Mouse (Mus musculus): ENCODE data around the gene Tpmt. TPM values are rescaled to one million over a fixed set of nuclear protein-coding genes. Genes with fewer than 3 reads are reported as not detected.

Gene Tpmt
- 1 to 10 TPM; 7.5 to 7.7 TPM for total RNA-seq (2021)
- long read RNA-seq, experiment 1, transcript Tpmt-201 (9 exons, 2,708 nt), result major isoform, 6 of 18 reads
- long read RNA-seq, experiment 1, partial matches to known transcripts, result 1 of 18 reads
- long read RNA-seq, experiment 1, other reads (novel, unspliced or antisense), result 11 of 18 reads
- long read RNA-seq, experiment 2, partial matches to known transcripts, result 1 of 12 reads
- long read RNA-seq, experiment 2, other reads (novel, unspliced or antisense), result 7 of 12 reads

- Histone ChIP-seq H3K27ac (peak within 1 kb of the TSS; percentile 78), H3K4me3 (peak within 1 kb of the TSS; percentile 95)
- no peak for TF ChIP-seq CTCF (IDR thresholded peaks at IDR 0.05)
- intact Hi-C loops (cut with DNase I), result no loop called here
- DNase-seq (ENCODE audit: extremely low spot score in 1 of 2, low spot score in 2 of 2), result no peak
These were observed at the start of gene Tpmt for GRCm38 (mm10) chr13:47044617-47044947. Tpmt (minus strand) TSS chr13:47044737.

GRCm38 (mm10) chr13:47093791-47094190 is 49.3 kb upstream of the Tpmt start:
- no peak for TF ChIP-seq CTCF (IDR thresholded peaks at IDR 0.05)
- intact Hi-C loops (cut with DNase I), result no loop called here

GRCm38 (mm10) chr13:47089271-47089670 is 44.7 kb upstream of the Tpmt start:
- DNase-seq (ENCODE audit: extremely low spot score in 1 of 2, low spot score in 2 of 2), result no peak
- no peak for TF ChIP-seq CTCF (IDR thresholded peaks at IDR 0.05)
- intact Hi-C loops (cut with DNase I), result no loop called here
- H3K27ac ChIP-seq, result no peak overlapping the region
- H3K4me3 ChIP-seq, result no peak overlapping the region

More at GRCm38 (mm10) chr13:47093791-47094190, 49.3 kb upstream of the Tpmt start:
- DNase-seq (ENCODE audit: extremely low spot score in 1 of 2, low spot score in 2 of 2), result no peak
- Histone ChIP-seq H3K4me3 (no peak overlapping the region), H3K27ac (no peak overlapping the region)

- intact Hi-C loops (cut with DNase I), result no loop called here
- Histone ChIP-seq H3K27ac (no peak overlapping the region), H3K4me3 (no peak overlapping the region)
- no peak for TF ChIP-seq CTCF (IDR thresholded peaks at IDR 0.05)
- no peak for DNase-seq (ENCODE audit: extremely low spot score in 1 of 2, low spot score in 2 of 2)
These were observed 43.9 kb upstream of the Tpmt start for GRCm38 (mm10) chr13:47088433-47088832.

GRCm38 (mm10) chr13:47080905-47081505 is 36.5 kb upstream of the Tpmt start:
- no peak overlapping the region for H3K27ac ChIP-seq
- TF ChIP-seq CTCF (IDR thresholded peaks at IDR 0.05), result peak; percentile 53
- H3K4me3 ChIP-seq, result no peak overlapping the region
- intact Hi-C loops (cut with DNase I), result no loop called here
- DNase-seq (ENCODE audit: extremely low spot score in 1 of 2, low spot score in 2 of 2), result no peak

GRCm38 (mm10) chr13:47078799-47079198 is 34.3 kb upstream of the Tpmt start:
- TF ChIP-seq CTCF (IDR thresholded peaks at IDR 0.05), result peak; percentile 23
- H3K27ac ChIP-seq, result no peak overlapping the region
- DNase-seq (ENCODE audit: extremely low spot score in 1 of 2, low spot score in 2 of 2), result no peak
- no peak overlapping the region for H3K4me3 ChIP-seq
- intact Hi-C loops (cut with DNase I), result loop anchor here (5.0 kb wide), 1 partner anchor 209 kb away; no protein-coding TSS in a partner anchor

- DNase-seq (ENCODE audit: extremely low spot score in 1 of 2, low spot score in 2 of 2), result no peak
- Histone ChIP-seq H3K27ac (no peak overlapping the region), H3K4me3 (no peak overlapping the region)
- intact Hi-C loops (cut with DNase I), result loop anchor here (5.0 kb wide), 1 partner anchor 210 kb away; no protein-coding TSS in a partner anchor
- TF ChIP-seq CTCF (IDR thresholded peaks at IDR 0.05), result no peak
These were observed 32.8 kb upstream of the Tpmt start for GRCm38 (mm10) chr13:47077367-47077766.

GRCm38 (mm10) chr13:47076156-47076555 is 31.6 kb upstream of the Tpmt start:
- Histone ChIP-seq H3K4me3 (no peak overlapping the region), H3K27ac (no peak overlapping the region)
- intact Hi-C loops (cut with DNase I), result loop anchor here (5.0 kb wide), 1 partner anchor 211 kb away; no protein-coding TSS in a partner anchor
- no peak for TF ChIP-seq CTCF (IDR thresholded peaks at IDR 0.05)
- no peak for DNase-seq (ENCODE audit: extremely low spot score in 1 of 2, low spot score in 2 of 2)

- TF ChIP-seq CTCF (IDR thresholded peaks at IDR 0.05), result no peak
- intact Hi-C loops (cut with DNase I), result no loop called here
- Histone ChIP-seq H3K27ac (no peak overlapping the region), H3K4me3 (no peak overlapping the region)
- DNase-seq (ENCODE audit: extremely low spot score in 1 of 2, low spot score in 2 of 2), result no peak
These were observed 27.9 kb upstream of the Tpmt start for GRCm38 (mm10) chr13:47072484-47072883.

GRCm38 (mm10) chr13:47071871-47072270 is 27.3 kb upstream of the Tpmt start:
- H3K4me3 ChIP-seq, result no peak overlapping the region
- DNase-seq (ENCODE audit: extremely low spot score in 1 of 2, low spot score in 2 of 2), result no peak
- intact Hi-C loops (cut with DNase I), result no loop called here
- TF ChIP-seq CTCF (IDR thresholded peaks at IDR 0.05), result no peak
- no peak overlapping the region for H3K27ac ChIP-seq

- no peak for DNase-seq (ENCODE audit: extremely low spot score in 1 of 2, low spot score in 2 of 2)
- no peak for TF ChIP-seq CTCF (IDR thresholded peaks at IDR 0.05)
- H3K4me3 ChIP-seq, result no peak overlapping the region
- intact Hi-C loops (cut with DNase I), result no loop called here
- H3K27ac ChIP-seq, result no peak overlapping the region
These were observed 26.0 kb upstream of the Tpmt start for GRCm38 (mm10) chr13:47070329-47071080.

- Histone ChIP-seq H3K4me3 (no peak overlapping the region), H3K27ac (no peak overlapping the region)
- intact Hi-C loops (cut with DNase I), result no loop called here
- no peak for DNase-seq (ENCODE audit: extremely low spot score in 1 of 2, low spot score in 2 of 2)
- TF ChIP-seq CTCF (IDR thresholded peaks at IDR 0.05), result no peak
These were observed 22.5 kb upstream of the Tpmt start for GRCm38 (mm10) chr13:47067001-47067400.

Measured in left cerebral cortex, adult 2 months (tissue).